Mouse (Mus musculus): Measurements from ENCODE around the gene Lrsam1. TPM values are rescaled to one million over a fixed set of nuclear protein-coding genes. Genes with fewer than 3 reads are reported as not detected.

Gene Lrsam1
- total RNA-seq, 1 experiment = 16.7 TPM

DNA sequence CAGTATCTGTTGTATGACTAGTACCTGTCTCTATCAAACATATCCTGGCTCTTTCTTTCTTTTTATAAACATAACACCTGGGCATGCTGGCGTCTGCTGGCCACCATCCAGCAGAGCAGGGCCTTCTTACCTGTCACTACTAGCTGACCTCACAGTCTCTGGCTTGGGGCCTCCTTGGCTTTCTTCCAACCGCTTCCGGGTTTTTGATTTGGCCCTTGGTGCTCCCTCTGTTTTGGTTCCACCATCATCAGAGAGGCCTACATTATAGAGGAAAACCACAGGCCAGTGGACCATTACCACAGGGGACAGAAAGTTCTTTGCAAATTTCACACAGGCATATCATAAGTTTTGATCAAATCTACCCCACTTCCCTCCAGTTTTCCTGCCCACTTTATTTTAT lies 28.0 kb upstream of the Lrsam1 start:
- TF ChIP-seq CHD2 (IDR thresholded peaks at IDR 0.05; ENCODE audit: low read depth, low read length) (no peak), ZNF384 (IDR thresholded peaks at IDR 0.05; ENCODE audit: low read depth, low read length) (no peak), MAFK (IDR thresholded peaks at IDR 0.05; ENCODE audit: insufficient read depth, low read depth, low read length) (no peak), HCFC1 (IDR thresholded peaks at IDR 0.05; ENCODE audit: borderline replicate concordance, insufficient read depth, low read length) (no peak), ZC3H11A (IDR thresholded peaks at IDR 0.05; ENCODE audit: borderline replicate concordance, low read depth, low read length) (no peak)
- H3K27ac ChIP-seq (ENCODE audit: insufficient read depth, low read depth, low read length, poor library complexity, severe bottlenecking) = no peak overlapping the region
- no peaks in the 10 kb centered on the region for H3K36me3 ChIP-seq (ENCODE audit: control insufficient read depth, insufficient read depth, low read length, poor library complexity, severe bottlenecking)
- no peak for DNase-seq (ENCODE audit: low read depth, low spot score)
- no peak overlapping the region for H3K4me3 ChIP-seq (ENCODE audit: insufficient read depth in 1 of 2, low read depth in 1 of 2, low read length in 2 of 2, poor library complexity in 1 of 2, severe bottlenecking in 1 of 2)
- in situ Hi-C loops (cut with MboI; ENCODE audit: low sequenced_read_pairs in 2 of 2, unreplicated experiment in 2 of 2) = no loop called here
- peaks cover 3 to 17% of the 10 kb centered on the region in 2 experiments; a peak in 3 of 4 replicates for H3K4me1 ChIP-seq (ENCODE audit: control insufficient read depth in 2 of 2, insufficient read depth in 2 of 2, low read length in 2 of 2, poor library complexity in 1 of 2)
- no peaks in the 10 kb centered on the region for H3K9me3 ChIP-seq (ENCODE audit: control insufficient read depth, insufficient read depth, low read depth, low read length)
- H3K9ac ChIP-seq (ENCODE audit: insufficient read depth, low read depth, low read length, poor library complexity, severe bottlenecking) = no peak overlapping the region

DNA sequence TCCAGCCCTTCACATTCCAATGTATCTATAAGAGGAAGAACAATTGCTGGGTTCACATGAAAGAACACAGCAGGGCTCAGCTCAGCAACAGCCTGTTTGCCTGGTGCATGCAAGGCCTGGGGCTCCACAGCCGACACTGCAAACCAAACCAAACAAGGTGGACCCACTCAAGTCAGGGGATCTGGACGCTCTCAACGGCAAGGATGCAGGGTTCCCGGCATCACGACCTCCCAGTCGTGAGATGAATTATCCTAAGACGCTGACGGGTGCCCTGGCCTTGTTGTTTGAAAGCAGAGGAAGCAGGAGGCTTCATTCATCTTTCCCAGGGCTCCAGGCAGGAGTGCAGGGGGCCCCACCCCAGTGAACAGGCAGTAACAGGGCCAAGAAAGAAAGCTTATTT lies 24.4 kb upstream of the Lrsam1 start:
- no peak for DNase-seq (ENCODE audit: low read depth, low spot score)
- H3K9me3 ChIP-seq (ENCODE audit: control insufficient read depth, insufficient read depth, low read depth, low read length) = no peaks in the 10 kb centered on the region
- H3K9ac ChIP-seq (ENCODE audit: insufficient read depth, low read depth, low read length, poor library complexity, severe bottlenecking) = peak overlapping the region; percentile 38; the same call in 1 of the 2 replicates
- H3K27ac ChIP-seq (ENCODE audit: insufficient read depth, low read depth, low read length, poor library complexity, severe bottlenecking) = peak overlapping the region; percentile 54; the same call in 1 of the 2 replicates
- no peak overlapping the region for H3K4me3 ChIP-seq (ENCODE audit: insufficient read depth in 1 of 2, low read depth in 1 of 2, low read length in 2 of 2, poor library complexity in 1 of 2, severe bottlenecking in 1 of 2)
- H3K36me3 ChIP-seq (ENCODE audit: control insufficient read depth, insufficient read depth, low read length, poor library complexity, severe bottlenecking) = no peaks in the 10 kb centered on the region
- TF ChIP-seq HCFC1 (IDR thresholded peaks at IDR 0.05; ENCODE audit: borderline replicate concordance, insufficient read depth, low read length) = no peak
- TF ChIP-seq CHD2 (IDR thresholded peaks at IDR 0.05; ENCODE audit: low read depth, low read length) = no peak
- TF ChIP-seq ZNF384 (IDR thresholded peaks at IDR 0.05; ENCODE audit: low read depth, low read length) = no peak
- no peak for TF ChIP-seq ZC3H11A (IDR thresholded peaks at IDR 0.05; ENCODE audit: borderline replicate concordance, low read depth, low read length)
- TF ChIP-seq MAFK (IDR thresholded peaks at IDR 0.05; ENCODE audit: insufficient read depth, low read depth, low read length) = no peak
- in situ Hi-C loops (cut with MboI; ENCODE audit: low sequenced_read_pairs in 2 of 2, unreplicated experiment in 2 of 2) = no loop called here
- peaks cover 6 to 26% of the 10 kb centered on the region in 2 experiments for H3K4me1 ChIP-seq (ENCODE audit: control insufficient read depth in 2 of 2, insufficient read depth in 2 of 2, low read length in 2 of 2, poor library complexity in 1 of 2)

DNA sequence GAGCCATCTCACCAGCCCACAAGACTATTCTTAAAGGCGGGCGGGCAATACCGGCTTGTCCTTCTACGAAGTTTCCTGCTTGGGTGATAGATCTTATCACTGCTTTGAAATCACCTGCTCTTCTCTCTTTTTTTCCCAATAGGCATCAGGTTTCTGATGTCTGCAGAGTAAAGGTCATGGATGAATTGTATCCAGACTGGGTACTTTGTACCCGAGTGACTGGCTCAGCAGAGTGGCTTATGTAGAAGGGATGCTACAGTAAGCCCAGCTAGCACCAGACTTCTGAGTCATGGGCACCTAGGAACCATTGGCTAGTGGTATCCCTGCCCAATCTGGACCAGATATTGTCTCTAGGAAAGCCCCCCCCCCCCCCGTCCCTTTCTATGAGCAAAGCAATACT lies 22.2 kb upstream of the Lrsam1 start:
- Histone ChIP-seq H3K4me1 (ENCODE audit: control insufficient read depth in 2 of 2, insufficient read depth in 2 of 2, low read length in 2 of 2, poor library complexity in 1 of 2) (peaks cover 6 to 29% of the 10 kb centered on the region in 2 experiments), H3K9me3 (ENCODE audit: control insufficient read depth, insufficient read depth, low read depth, low read length) (no peaks in the 10 kb centered on the region), H3K36me3 (ENCODE audit: control insufficient read depth, insufficient read depth, low read length, poor library complexity, severe bottlenecking) (no peaks in the 10 kb centered on the region; the same call in 1 of the 2 replicates), H3K27ac (ENCODE audit: insufficient read depth, low read depth, low read length, poor library complexity, severe bottlenecking) (no peak overlapping the region), H3K9ac (ENCODE audit: insufficient read depth, low read depth, low read length, poor library complexity, severe bottlenecking) (no peak overlapping the region; the same call in 1 of the 2 replicates), H3K4me3 (ENCODE audit: insufficient read depth in 1 of 2, low read depth in 1 of 2, low read length in 2 of 2, poor library complexity in 1 of 2, severe bottlenecking in 1 of 2) (peak overlapping the region in 1 of 2 experiments; percentile 91; a peak in 1 of 4 replicates)
- TF ChIP-seq CHD2 (IDR thresholded peaks at IDR 0.05; ENCODE audit: low read depth, low read length) = no peak
- no peak for TF ChIP-seq MAFK (IDR thresholded peaks at IDR 0.05; ENCODE audit: insufficient read depth, low read depth, low read length)
- no peak for TF ChIP-seq ZC3H11A (IDR thresholded peaks at IDR 0.05; ENCODE audit: borderline replicate concordance, low read depth, low read length)
- TF ChIP-seq HCFC1 (IDR thresholded peaks at IDR 0.05; ENCODE audit: borderline replicate concordance, insufficient read depth, low read length) = no peak
- no peak for TF ChIP-seq ZNF384 (IDR thresholded peaks at IDR 0.05; ENCODE audit: low read depth, low read length)
- in situ Hi-C loops (cut with MboI; ENCODE audit: low sequenced_read_pairs in 2 of 2, unreplicated experiment in 2 of 2) = no loop called here
- DNase-seq (ENCODE audit: low read depth, low spot score) = no peak

DNA sequence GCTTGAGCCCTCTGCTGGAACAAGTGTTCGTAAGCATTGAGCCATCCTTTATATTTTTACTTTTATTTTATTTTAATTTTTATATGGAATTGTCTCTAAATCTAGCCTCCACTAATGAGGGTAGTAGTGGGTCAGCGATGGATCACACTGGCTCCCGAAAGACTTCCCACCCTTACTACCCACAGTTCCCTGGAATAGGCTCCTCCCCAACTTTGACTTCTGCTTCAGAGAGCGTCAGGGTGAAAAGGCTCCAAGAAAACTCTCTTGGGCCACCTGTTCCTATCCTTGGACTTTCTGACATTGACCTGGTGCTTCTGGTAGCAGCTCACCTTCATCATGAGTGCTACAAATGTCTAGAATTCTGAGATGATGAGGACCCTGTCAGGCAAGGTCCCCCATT lies 21.3 kb upstream of the Lrsam1 start:
- Histone ChIP-seq H3K36me3 (ENCODE audit: control insufficient read depth, insufficient read depth, low read length, poor library complexity, severe bottlenecking) (peaks cover 2% of the 10 kb centered on the region; the same call in 1 of the 2 replicates), H3K4me3 (ENCODE audit: insufficient read depth in 1 of 2, low read depth in 1 of 2, low read length in 2 of 2, poor library complexity in 1 of 2, severe bottlenecking in 1 of 2) (peak overlapping the region; percentile 26 to 91), H3K9me3 (ENCODE audit: control insufficient read depth, insufficient read depth, low read depth, low read length) (no peaks in the 10 kb centered on the region), H3K4me1 (ENCODE audit: control insufficient read depth in 2 of 2, insufficient read depth in 2 of 2, low read length in 2 of 2, poor library complexity in 1 of 2) (peaks cover 6 to 29% of the 10 kb centered on the region in 2 experiments), H3K9ac (ENCODE audit: insufficient read depth, low read depth, low read length, poor library complexity, severe bottlenecking) (peak overlapping the region; percentile 44; the same call in 1 of the 2 replicates), H3K27ac (ENCODE audit: insufficient read depth, low read depth, low read length, poor library complexity, severe bottlenecking) (peak overlapping the region; percentile 42; the same call in 1 of the 2 replicates)
- no peak for DNase-seq (ENCODE audit: low read depth, low spot score)
- in situ Hi-C loops (cut with MboI; ENCODE audit: low sequenced_read_pairs in 2 of 2, unreplicated experiment in 2 of 2) = no loop called here
- no peak for TF ChIP-seq ZNF384 (IDR thresholded peaks at IDR 0.05; ENCODE audit: low read depth, low read length)
- no peak for TF ChIP-seq ZC3H11A (IDR thresholded peaks at IDR 0.05; ENCODE audit: borderline replicate concordance, low read depth, low read length)
- no peak for TF ChIP-seq HCFC1 (IDR thresholded peaks at IDR 0.05; ENCODE audit: borderline replicate concordance, insufficient read depth, low read length)
- no peak for TF ChIP-seq MAFK (IDR thresholded peaks at IDR 0.05; ENCODE audit: insufficient read depth, low read depth, low read length)
- TF ChIP-seq CHD2 (IDR thresholded peaks at IDR 0.05; ENCODE audit: low read depth, low read length) = no peak
